Mouse (Mus musculus) liver, embryonic 15.5 days (tissue): ENCODE measurements around the gene Arvcf. TPM values are rescaled to one million over a fixed set of nuclear protein-coding genes. Genes with fewer than 3 reads are reported as not detected.

ENCODE experiments used
- ATAC-seq: fragments of 200-750 bp; cut with Nextera tagmentation; 2 replicates; pipeline ENCODE4 v1.8.0; 2017; ENCODE audit warnings: moderate number of reproducible peaks, mild to moderate bottlenecking, moderate library complexity; ENCODE audit not compliant: insufficient read depth
- H3K27ac ChIP-seq: fragments of 300-500 bp; sonication (generic); replicated peaks from 2 replicates; pipeline ENCODE4 v1.5.1; 2015; ENCODE audit warnings: mild to moderate bottlenecking, inconsistent platforms
- H3K27me3 ChIP-seq: fragments of 300-500 bp; sonication (generic); 2 replicates; pipeline ENCODE4 v1.6.1; 2015; ENCODE audit warnings: mild to moderate bottlenecking, inconsistent platforms
- H3K36me3 ChIP-seq: fragments of 300-500 bp; sonication (generic); replicated peaks from 2 replicates; pipeline ENCODE4 v1.6.1; 2015; ENCODE audit warnings: moderate library complexity, mild to moderate bottlenecking, inconsistent platforms
- H3K4me1 ChIP-seq: fragments of 300-500 bp; sonication (generic); replicated peaks from 2 replicates; pipeline ENCODE4 v1.6.1; 2015; ENCODE audit warnings: inconsistent platforms
- H3K4me2 ChIP-seq: fragments of 300-500 bp; sonication (generic); 2 replicates; pipeline ENCODE4 v1.6.1; 2015; ENCODE audit warnings: moderate library complexity, mild to moderate bottlenecking, inconsistent platforms
- H3K4me3 ChIP-seq: fragments of 300-500 bp; sonication (generic); replicated peaks from 2 replicates; pipeline ENCODE4 v1.5.1; 2015; ENCODE audit warnings: mild to moderate bottlenecking, inconsistent platforms
- H3K9ac ChIP-seq: fragments of 300-500 bp; sonication (generic); 2 replicates; pipeline ENCODE4 v1.6.1; 2015; ENCODE audit warnings: moderate library complexity, mild to moderate bottlenecking, inconsistent platforms
- H3K9me3 ChIP-seq: fragments of 300-500 bp; sonication (generic); replicated peaks from 2 replicates; pipeline ENCODE4 v1.6.1; 2016; ENCODE audit warnings: inconsistent platforms
- WGBS: fragments of 180-500 bp; shearing (Covaris S2); methylation state at CpG from one replicate; pipeline ENCODE4 v1.1.7; 2015; ENCODE audit warnings: mixed read lengths; ENCODE audit not compliant: insufficient replicate concordance; 5-methylcytosine and 5-hydroxymethylcytosine counted together
- polyA plus RNA-seq: library from polyadenylated mRNA; unstranded; fragments of >200 nt; fragmentation: Nextera tagmentation; extraction: Ambion mirVana; gene quantifications from 2 replicates; pipeline ENCODE4 v1.2.1, GENCODE M21; 2015

Gene Arvcf
- polyA plus RNA-seq, 1 experiment from 2014 or later: 7.6 TPM

GRCm38 (mm10) chr16:18380495-18381063 is 32.6 kb downstream of the Arvcf start:
- no peak for ATAC-seq
- Histone ChIP-seq H3K4me2 (no peak overlapping the region), H3K9ac (no peak overlapping the region), H3K27me3 (no peaks in the 10 kb centered on the region), H3K27ac (no peak overlapping the region), H3K4me3 (no peak overlapping the region), H3K36me3 (no peaks in the 10 kb centered on the region), H3K9me3 (no peaks in the 10 kb centered on the region), H3K4me1 (peaks cover 42% of the 10 kb centered on the region)
- 63% methylated on average over 6 of the region's 6 CpGs for WGBS

- Histone ChIP-seq H3K27ac (no peak overlapping the region), H3K9ac (no peak overlapping the region), H3K9me3 (no peaks in the 10 kb centered on the region), H3K27me3 (no peaks in the 10 kb centered on the region), H3K36me3 (no peaks in the 10 kb centered on the region), H3K4me3 (no peak overlapping the region), H3K4me1 (peaks cover 47% of the 10 kb centered on the region), H3K4me2 (no peak overlapping the region)
- 64% methylated on average over 6 of the region's 6 CpGs for WGBS
- no peak for ATAC-seq
Observed at GRCm38 (mm10) chr16:18381621-18382258, 33.8 kb downstream of the Arvcf start.

- Histone ChIP-seq H3K9ac (no peak overlapping the region), H3K9me3 (no peaks in the 10 kb centered on the region), H3K27ac (0 out of 2 replicates have a peak overlapping the region, but pooled peaks have one; percentile 33), H3K4me3 (no peak overlapping the region), H3K4me2 (no peak overlapping the region), H3K27me3 (no peaks in the 10 kb centered on the region), H3K4me1 (peaks cover 49% of the 10 kb centered on the region), H3K36me3 (no peaks in the 10 kb centered on the region)
- ATAC-seq: 0 out of 2 replicates have a peak, but pooled peaks have one; percentile 29
- WGBS: 75% methylated on average over 9 of the region's 9 CpGs
Observed at GRCm38 (mm10) chr16:18383045-18383726, 35.2 kb downstream of the Arvcf start.

- Histone ChIP-seq H3K4me1 (peaks cover 54% of the 10 kb centered on the region), H3K27me3 (no peaks in the 10 kb centered on the region), H3K27ac (no peak overlapping the region), H3K9me3 (no peaks in the 10 kb centered on the region), H3K9ac (no peak overlapping the region), H3K4me3 (no peak overlapping the region), H3K36me3 (no peaks in the 10 kb centered on the region), H3K4me2 (no peak overlapping the region)
- 55% methylated on average over 3 of the region's 3 CpGs for WGBS
- ATAC-seq: no peak
Observed at GRCm38 (mm10) chr16:18383756-18384155, 35.8 kb downstream of the Arvcf start.

GRCm38 (mm10) chr16:18384211-18384610 is 36.2 kb downstream of the Arvcf start:
- no peak overlapping the region; the same call in 1 of the 2 replicates for H3K27ac ChIP-seq
- H3K4me3 ChIP-seq: no peak overlapping the region
- H3K4me1 ChIP-seq: peaks cover 58% of the 10 kb centered on the region
- H3K9me3 ChIP-seq: no peaks in the 10 kb centered on the region
- ATAC-seq: no peak
- 72% methylated on average over 7 of the region's 7 CpGs for WGBS
- no peaks in the 10 kb centered on the region for H3K36me3 ChIP-seq
- H3K27me3 ChIP-seq: no peaks in the 10 kb centered on the region
- H3K4me2 ChIP-seq: no peak overlapping the region
- no peak overlapping the region for H3K9ac ChIP-seq

GRCm38 (mm10) chr16:18384659-18385058 is 36.7 kb downstream of the Arvcf start:
- H3K9ac ChIP-seq: no peak overlapping the region
- no peaks in the 10 kb centered on the region for H3K9me3 ChIP-seq
- no peak overlapping the region for H3K27ac ChIP-seq
- H3K4me2 ChIP-seq: no peak overlapping the region
- no peak overlapping the region for H3K4me3 ChIP-seq
- no peaks in the 10 kb centered on the region for H3K36me3 ChIP-seq
- ATAC-seq: no peak
- WGBS: 83% methylated on average over 8 of the region's 8 CpGs
- no peaks in the 10 kb centered on the region for H3K27me3 ChIP-seq
- H3K4me1 ChIP-seq: peaks cover 63% of the 10 kb centered on the region

GRCm38 (mm10) chr16:18385411-18385810 is 37.4 kb downstream of the Arvcf start:
- Histone ChIP-seq H3K9ac (no peak overlapping the region), H3K9me3 (no peaks in the 10 kb centered on the region), H3K4me3 (no peak overlapping the region), H3K4me1 (peaks cover 70% of the 10 kb centered on the region), H3K27ac (no peak overlapping the region), H3K36me3 (no peaks in the 10 kb centered on the region), H3K4me2 (no peak overlapping the region), H3K27me3 (no peaks in the 10 kb centered on the region)
- 82% methylated on average over 5 of the region's 5 CpGs for WGBS
- ATAC-seq: no peak

- Histone ChIP-seq H3K4me3 (no peak overlapping the region), H3K9me3 (no peaks in the 10 kb centered on the region), H3K27me3 (no peaks in the 10 kb centered on the region), H3K9ac (no peak overlapping the region), H3K4me1 (peaks cover 80% of the 10 kb centered on the region), H3K36me3 (no peaks in the 10 kb centered on the region), H3K27ac (peak overlapping the region; percentile 21; the same call in 1 of the 2 replicates), H3K4me2 (no peak overlapping the region)
- WGBS: 64% methylated on average over 7 of the region's 7 CpGs
- ATAC-seq: no peak
Observed at GRCm38 (mm10) chr16:18386451-18386850, 38.5 kb downstream of the Arvcf start.

- Histone ChIP-seq H3K4me1 (peaks cover 85% of the 10 kb centered on the region), H3K27me3 (no peaks in the 10 kb centered on the region), H3K36me3 (no peaks in the 10 kb centered on the region), H3K4me2 (peak overlapping the region; percentile 61; the same call in 1 of the 2 replicates), H3K27ac (peak overlapping the region; percentile 70), H3K4me3 (no peak overlapping the region), H3K9me3 (no peaks in the 10 kb centered on the region), H3K9ac (no peak overlapping the region)
- 55% methylated on average over 3 of the region's 3 CpGs for WGBS
- ATAC-seq: no peak
Observed at GRCm38 (mm10) chr16:18386972-18387371, 39.0 kb downstream of the Arvcf start.

- no peaks in the 10 kb centered on the region for H3K36me3 ChIP-seq
- 22% methylated on average over 7 of the region's 7 CpGs for WGBS
- H3K9ac ChIP-seq: peak overlapping the region; percentile 21; the same call in 1 of the 2 replicates
- H3K4me3 ChIP-seq: no peak overlapping the region
- no peaks in the 10 kb centered on the region for H3K27me3 ChIP-seq
- H3K4me2 ChIP-seq: peak overlapping the region; percentile 61
- no peaks in the 10 kb centered on the region for H3K9me3 ChIP-seq
- ATAC-seq: peak; percentile 71
- peaks cover 89% of the 10 kb centered on the region for H3K4me1 ChIP-seq
- H3K27ac ChIP-seq: peak overlapping the region; percentile 70
Observed at GRCm38 (mm10) chr16:18387704-18388582, 40.0 kb downstream of the Arvcf start.
